In the genomic region with DNA sequence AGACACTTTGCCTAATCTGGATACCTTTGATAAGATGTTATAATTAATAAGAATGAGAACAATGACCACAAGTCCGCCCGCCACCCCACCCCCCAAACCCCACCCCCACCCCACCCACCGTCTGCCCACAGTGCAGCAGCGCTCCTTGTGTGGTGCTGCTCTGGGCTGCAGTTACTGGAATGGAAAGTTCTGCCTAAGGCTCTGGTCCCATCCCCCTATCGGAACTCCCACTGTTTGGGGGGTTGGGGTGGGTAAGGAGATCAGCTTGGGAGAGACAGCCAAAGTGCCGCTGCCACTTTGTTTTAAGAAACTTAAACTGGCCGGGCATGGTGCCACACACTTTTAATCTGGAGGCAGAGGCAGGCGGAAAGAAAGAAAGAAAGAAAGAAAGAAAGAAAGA, we compare ENCODE assay signal across 34 mouse cellular contexts. TPM values are rescaled to one million over a fixed set of nuclear protein-coding genes. Genes with fewer than 3 reads are reported as not detected.
DNase-seq lines count a peak whose midpoint lies in the region; ATAC-seq lines count a peak whose summit lies in the region.
"Had no signal": no experiment of that assay in that cellular context is flagged by ENCODE, and none has a peak within 500 bp of the region (broad histone marks: within the 10 kb centered on the region; RNA-seq: fewer than 3 reads in every experiment).

No protein-coding gene starts in this region.

- H3K4me2 ChIP-seq in embryonic facial prominence, embryonic 13.5 days, result peak overlapping the region; percentile 36; the same call in 1 of the 2 replicates
- H3K4me2 ChIP-seq in midbrain, embryonic 14.5 days (ENCODE audit: low read length), result no peak overlapping the region
- no peak overlapping the region for H3K4me2 ChIP-seq in midbrain, embryonic 16.5 days (ENCODE audit: low read length)
- no peak overlapping the region for H3K4me2 ChIP-seq in kidney, embryonic 14.5 days (replicated peaks; ENCODE audit: low read depth, low read length)
- H3K4me2 ChIP-seq: heart, embryonic 15.5 days; limb, embryonic 13.5 days; liver, embryonic 11.5 days; neural tube, embryonic 13.5 days had no signal

- no peaks in the 10 kb centered on the region for H3K36me3 ChIP-seq in embryonic facial prominence, embryonic 13.5 days
- H3K36me3 ChIP-seq in embryonic facial prominence, embryonic 10.5 days (replicated peaks), result no peaks in the 10 kb centered on the region
- no peaks in the 10 kb centered on the region for H3K36me3 ChIP-seq in midbrain, embryonic 14.5 days (ENCODE audit: control insufficient read depth, insufficient read depth, low read length)
- H3K36me3 ChIP-seq in midbrain, embryonic 16.5 days (ENCODE audit: control insufficient read depth, insufficient read depth, low read length), result no peaks in the 10 kb centered on the region
- H3K36me3 ChIP-seq in ES-E14 (ENCODE audit: control insufficient read depth, insufficient read depth, low read length, poor library complexity, severe bottlenecking), result peaks cover 31% of the 10 kb centered on the region
- no peaks in the 10 kb centered on the region for H3K36me3 ChIP-seq in kidney, embryonic 14.5 days (ENCODE audit: control insufficient read depth, insufficient read depth, low read length)
- H3K36me3 ChIP-seq: heart, embryonic 10.5 days; heart, embryonic 15.5 days; limb, embryonic 13.5 days; neural tube, embryonic 13.5 days had no signal

- H3K27me3 ChIP-seq in embryonic facial prominence, embryonic 13.5 days, result no peaks in the 10 kb centered on the region
- H3K27me3 ChIP-seq in embryonic facial prominence, embryonic 10.5 days (replicated peaks; ENCODE audit: low read depth, poor library complexity, severe bottlenecking), result no peaks in the 10 kb centered on the region
- H3K27me3 ChIP-seq in midbrain, embryonic 14.5 days (ENCODE audit: control insufficient read depth, insufficient read depth, low read length), result no peaks in the 10 kb centered on the region
- H3K27me3 ChIP-seq in midbrain, embryonic 16.5 days (ENCODE audit: control insufficient read depth, insufficient read depth, low read depth, low read length), result no peaks in the 10 kb centered on the region; the same call in 1 of the 2 replicates
- no peaks in the 10 kb centered on the region for H3K27me3 ChIP-seq in kidney, embryonic 14.5 days (ENCODE audit: control insufficient read depth, insufficient read depth, low read length)
- H3K27me3 ChIP-seq: heart, embryonic 15.5 days; limb, embryonic 13.5 days; neural tube, embryonic 13.5 days had no signal

- H3K27ac ChIP-seq in embryonic facial prominence, embryonic 13.5 days, result no peak overlapping the region
- no peak overlapping the region for H3K27ac ChIP-seq in embryonic facial prominence, embryonic 10.5 days (replicated peaks)
- no peak overlapping the region for H3K27ac ChIP-seq in midbrain, embryonic 14.5 days (replicated peaks; ENCODE audit: low read depth, low read length)
- H3K27ac ChIP-seq in midbrain, embryonic 16.5 days (ENCODE audit: low read length), result no peak overlapping the region
- H3K27ac ChIP-seq in ES-E14 (ENCODE audit: insufficient read depth, low read depth, low read length, poor library complexity, severe bottlenecking), result peak overlapping the region; percentile 100; the same call in 1 of the 2 replicates
- H3K27ac ChIP-seq in kidney, embryonic 14.5 days (ENCODE audit: low read depth, low read length), result no peak overlapping the region
- H3K27ac ChIP-seq: heart, embryonic 10.5 days; heart, embryonic 15.5 days; layer of hippocampus, adult 2 months; limb, embryonic 13.5 days; macrophage; neural tube, embryonic 13.5 days; stomach, postnatal 0 days had no signal

- WGBS in embryonic facial prominence, embryonic 13.5 days, result 15% methylated on average over 8 of the region's 8 CpGs
- 25% methylated on average over 8 of the region's 8 CpGs for WGBS in embryonic facial prominence, embryonic 10.5 days
- WGBS in midbrain, embryonic 14.5 days, result 18% methylated on average over 8 of the region's 8 CpGs
- WGBS in midbrain, embryonic 16.5 days, result 14% methylated on average over 8 of the region's 8 CpGs
- WGBS in kidney, embryonic 14.5 days, result 39% methylated on average over 8 of the region's 8 CpGs

- peaks cover 28% of the 10 kb centered on the region for H3K4me1 ChIP-seq in embryonic facial prominence, embryonic 13.5 days
- peaks cover 37% of the 10 kb centered on the region for H3K4me1 ChIP-seq in embryonic facial prominence, embryonic 10.5 days
- H3K4me1 ChIP-seq in midbrain, embryonic 14.5 days (ENCODE audit: control insufficient read depth, insufficient read depth, low read length), result no peaks in the 10 kb centered on the region
- H3K4me1 ChIP-seq in midbrain, embryonic 16.5 days (ENCODE audit: control insufficient read depth, insufficient read depth, low read length), result peaks cover 3% of the 10 kb centered on the region; the same call in 1 of the 2 replicates
- H3K4me1 ChIP-seq in ES-E14 (ENCODE audit: control insufficient read depth in 2 of 2, insufficient read depth in 2 of 2, low read length in 2 of 2, poor library complexity in 1 of 2), result peaks cover 7 to 9% of the 10 kb centered on the region in 2 experiments; a peak in 3 of 4 replicates
- no peaks in the 10 kb centered on the region for H3K4me1 ChIP-seq in kidney, embryonic 14.5 days (ENCODE audit: control insufficient read depth, insufficient read depth, low read length)

- H3K9me3 ChIP-seq in embryonic facial prominence, embryonic 13.5 days, result no peaks in the 10 kb centered on the region
- no peaks in the 10 kb centered on the region for H3K9me3 ChIP-seq in embryonic facial prominence, embryonic 10.5 days
- no peaks in the 10 kb centered on the region for H3K9me3 ChIP-seq in midbrain, embryonic 14.5 days (ENCODE audit: control insufficient read depth, low read length)
- H3K9me3 ChIP-seq in midbrain, embryonic 16.5 days (replicated peaks; ENCODE audit: control insufficient read depth, low read length, poor library complexity, severe bottlenecking), result no peaks in the 10 kb centered on the region
- no peaks in the 10 kb centered on the region for H3K9me3 ChIP-seq in ES-E14 (ENCODE audit: control insufficient read depth, insufficient read depth, low read depth, low read length)
- no peaks in the 10 kb centered on the region for H3K9me3 ChIP-seq in kidney, embryonic 14.5 days (ENCODE audit: control insufficient read depth, low read length)
- H3K9me3 ChIP-seq: heart, embryonic 10.5 days; heart, embryonic 15.5 days; limb, embryonic 13.5 days; neural tube, embryonic 13.5 days had no signal

- ATAC-seq in embryonic facial prominence, embryonic 13.5 days (ENCODE audit: insufficient number of reproducible peaks, insufficient read depth, low FRiP score, low TSS enrichment, low read depth), result no peak
- ATAC-seq in midbrain, embryonic 14.5 days (ENCODE audit: low FRiP score, low TSS enrichment), result no peak
- ATAC-seq in midbrain, embryonic 16.5 days, result no peak
- ATAC-seq in kidney, embryonic 14.5 days (ENCODE audit: low FRiP score, low TSS enrichment), result no peak
- ATAC-seq: forebrain, postnatal 0 days; hindbrain, embryonic 16.5 days had no signal

- in situ Hi-C loops in ES-E14 (cut with MboI; ENCODE audit: low sequenced_read_pairs in 2 of 2, unreplicated experiment in 2 of 2), result no loop called here

- no peak overlapping the region for H3K4me3 ChIP-seq in embryonic facial prominence, embryonic 13.5 days
- H3K4me3 ChIP-seq in embryonic facial prominence, embryonic 10.5 days, result no peak overlapping the region
- H3K4me3 ChIP-seq in midbrain, embryonic 14.5 days (replicated peaks; ENCODE audit: low read depth, low read length), result no peak overlapping the region
- no peak overlapping the region for H3K4me3 ChIP-seq in midbrain, embryonic 16.5 days (ENCODE audit: low read depth, low read length)
- H3K4me3 ChIP-seq in ES-E14 (ENCODE audit: insufficient read depth in 1 of 2, low read depth in 1 of 2, low read length in 2 of 2, poor library complexity in 1 of 2, severe bottlenecking in 1 of 2), result peak overlapping the region; percentile 81 to 92
- H3K4me3 ChIP-seq in kidney, embryonic 14.5 days (ENCODE audit: low read length), result no peak overlapping the region
- H3K4me3 ChIP-seq: heart, embryonic 10.5 days; heart, embryonic 15.5 days; layer of hippocampus, adult 2 months; limb, embryonic 13.5 days; myocyte; neural tube, embryonic 13.5 days had no signal

- no peak for DNase-seq in embryonic facial prominence, embryonic 10.5 days (ENCODE audit: low spot score)
- DNase-seq in midbrain, embryonic 14.5 days, result peak; percentile 13
- no peak for DNase-seq in ES-E14 (ENCODE audit: low read depth, low spot score)
- no peak for DNase-seq in left cerebral cortex, adult 18-20 months (ENCODE audit: low spot score in 2 of 2)
- DNase-seq: cerebellum, adult 11 months; cerebellum, adult 9-11 months; thymus, adult 18-20 months had no signal

- no peak overlapping the region for H3K9ac ChIP-seq in embryonic facial prominence, embryonic 13.5 days
- no peak overlapping the region for H3K9ac ChIP-seq in midbrain, embryonic 14.5 days (replicated peaks; ENCODE audit: low read length)
- no peak overlapping the region for H3K9ac ChIP-seq in midbrain, embryonic 16.5 days (ENCODE audit: low read depth, low read length)
- H3K9ac ChIP-seq in ES-E14 (ENCODE audit: insufficient read depth, low read depth, low read length, poor library complexity, severe bottlenecking), result peak overlapping the region; percentile 67; the same call in 1 of the 2 replicates
- no peak overlapping the region for H3K9ac ChIP-seq in kidney, embryonic 14.5 days (ENCODE audit: low read depth, low read length)
- H3K9ac ChIP-seq: forebrain, postnatal 0 days; heart, embryonic 15.5 days; limb, embryonic 13.5 days; neural tube, embryonic 13.5 days had no signal

RNA-seq across cellular contexts. Expression of gene Zscan10, which starts 2.4 kb away (rescaled TPM):
- polyA plus RNA-seq in embryonic facial prominence, embryonic 13.5 days (2015; fragmentation: Nextera tagmentation; extraction: Ambion mirVana), result 0.27 and 0.37 TPM in 2 replicates
- polyA plus RNA-seq in embryonic facial prominence, embryonic 10.5 days (2016; fragmentation: Nextera tagmentation; extraction: Ambion mirVana), result 0.71 and 1.0 TPM in 2 replicates
- not detected in 2 replicates for polyA plus RNA-seq in midbrain, embryonic 14.5 days (2014; fragmentation: Nextera tagmentation; extraction: Ambion mirVana)
- not detected in 2 replicates for polyA plus RNA-seq in midbrain, embryonic 16.5 days (2015; fragmentation: Nextera tagmentation; extraction: Ambion mirVana)
- 62.5 and 93.1 TPM in 2 replicates for total RNA-seq in ES-E14 (2012; rRNA removed)
- total RNA-seq in left cerebral cortex, adult 18-20 months (2021), result not detected
- polyA plus RNA-seq in kidney, embryonic 14.5 days (2014; fragmentation: Nextera tagmentation; extraction: Ambion mirVana), result 0.29 and 0.45 TPM in 2 replicates
- total RNA-seq: adrenal gland, postnatal 10 days; common myeloid progenitor, adult 5-6 weeks; forebrain, postnatal 0 days; gastrocnemius, adult 8-10 months; granulocyte monocyte progenitor cell, adult 5-6 weeks; heart, postnatal 25 days; layer of hippocampus, adult 2 months; left cerebral cortex, adult 8-10 months; left cerebral cortex, postnatal 36 days; megakaryocyte-erythroid progenitor cell, adult 5-6 weeks; midbrain, postnatal 0 days had no signal
- polyA plus RNA-seq: heart, embryonic 15.5 days; kidney, embryonic 16.5 days; liver, embryonic 16.5 days; macrophage; midbrain, postnatal 0 days; neural tube, embryonic 13.5 days; spleen, adult 2 months had no signal

RNA-seq across cellular contexts. Expression of gene Zfp13, which starts 3.8 kb away (rescaled TPM):
- polyA plus RNA-seq in embryonic facial prominence, embryonic 13.5 days (2015; fragmentation: Nextera tagmentation; extraction: Ambion mirVana), result 18.2 and 21.9 TPM in 2 replicates
- polyA plus RNA-seq in embryonic facial prominence, embryonic 10.5 days (2016; fragmentation: Nextera tagmentation; extraction: Ambion mirVana), result 22.4 and 24.4 TPM in 2 replicates
- 24.8 and 31.4 TPM in 2 replicates for polyA plus RNA-seq in midbrain, embryonic 14.5 days (2014; fragmentation: Nextera tagmentation; extraction: Ambion mirVana)
- polyA plus RNA-seq in midbrain, embryonic 16.5 days (2015; fragmentation: Nextera tagmentation; extraction: Ambion mirVana), result 28.4 and 29.4 TPM in 2 replicates
- 19.9 and 26.9 TPM in 2 replicates for total RNA-seq in ES-E14 (2012; rRNA removed)
- 10 to 100 TPM; 27.5 to 29.7 TPM for total RNA-seq in left cerebral cortex, adult 18-20 months (2021)
- 15.3 and 19.1 TPM in 2 replicates for polyA plus RNA-seq in kidney, embryonic 14.5 days (2014; fragmentation: Nextera tagmentation; extraction: Ambion mirVana)
- total RNA-seq: megakaryocyte-erythroid progenitor cell, adult 5-6 weeks had no signal

RNA-seq across cellular contexts. Expression of gene Zfp213, which starts 39.0 kb away (rescaled TPM):
- 20.0 and 22.5 TPM in 2 replicates for polyA plus RNA-seq in embryonic facial prominence, embryonic 13.5 days (2015; fragmentation: Nextera tagmentation; extraction: Ambion mirVana)
- 27.2 and 31.0 TPM in 2 replicates for polyA plus RNA-seq in embryonic facial prominence, embryonic 10.5 days (2016; fragmentation: Nextera tagmentation; extraction: Ambion mirVana)
- polyA plus RNA-seq in midbrain, embryonic 14.5 days (2014; fragmentation: Nextera tagmentation; extraction: Ambion mirVana), result 16.8 and 19.1 TPM in 2 replicates
- 16.0 and 17.9 TPM in 2 replicates for polyA plus RNA-seq in midbrain, embryonic 16.5 days (2015; fragmentation: Nextera tagmentation; extraction: Ambion mirVana)
- 8.4 and 8.8 TPM in 2 replicates for total RNA-seq in ES-E14 (2012; rRNA removed)
- total RNA-seq in left cerebral cortex, adult 18-20 months (2021), result 1 to 10 TPM; 6.8 to 7.1 TPM
- polyA plus RNA-seq in kidney, embryonic 14.5 days (2014; fragmentation: Nextera tagmentation; extraction: Ambion mirVana), result 19.5 and 24.9 TPM in 2 replicates

RNA-seq across cellular contexts. Expression of gene Mmp25, which starts 42.0 kb away (rescaled TPM):
- polyA plus RNA-seq in embryonic facial prominence, embryonic 13.5 days (2015; fragmentation: Nextera tagmentation; extraction: Ambion mirVana), result 0.55 and 0.77 TPM in 2 replicates
- 0.68 and 0.69 TPM in 2 replicates for polyA plus RNA-seq in embryonic facial prominence, embryonic 10.5 days (2016; fragmentation: Nextera tagmentation; extraction: Ambion mirVana)
- 0.38 and 1.1 TPM in 2 replicates for polyA plus RNA-seq in midbrain, embryonic 14.5 days (2014; fragmentation: Nextera tagmentation; extraction: Ambion mirVana)
- 0.94 and 1.6 TPM in 2 replicates for polyA plus RNA-seq in midbrain, embryonic 16.5 days (2015; fragmentation: Nextera tagmentation; extraction: Ambion mirVana)
- 4.7 and 4.9 TPM in 2 replicates for total RNA-seq in ES-E14 (2012; rRNA removed)
- total RNA-seq in left cerebral cortex, adult 18-20 months (2021), result under 1 TPM; 0.14 TPM
- 0.46 and 1.3 TPM in 2 replicates for polyA plus RNA-seq in kidney, embryonic 14.5 days (2014; fragmentation: Nextera tagmentation; extraction: Ambion mirVana)
- total RNA-seq: common myeloid progenitor, adult 5-6 weeks; gastrocnemius, adult 8-10 months; megakaryocyte-erythroid progenitor cell, adult 5-6 weeks had no signal
- polyA plus RNA-seq: liver, embryonic 11.5 days; myocyte had no signal

RNA-seq across cellular contexts. Expression of gene Bicdl2, which starts 57.2 kb away (rescaled TPM):
- polyA plus RNA-seq in embryonic facial prominence, embryonic 13.5 days (2015; fragmentation: Nextera tagmentation; extraction: Ambion mirVana), result 3.8 TPM in 2 replicates
- polyA plus RNA-seq in embryonic facial prominence, embryonic 10.5 days (2016; fragmentation: Nextera tagmentation; extraction: Ambion mirVana), result 0.85 and 1.2 TPM in 2 replicates
- polyA plus RNA-seq in midbrain, embryonic 14.5 days (2014; fragmentation: Nextera tagmentation; extraction: Ambion mirVana), result 0.26 TPM in 1 of 2 replicates, not detected in the other
- polyA plus RNA-seq in midbrain, embryonic 16.5 days (2015; fragmentation: Nextera tagmentation; extraction: Ambion mirVana), result 0.15 TPM in 1 of 2 replicates, not detected in the other
- 1.1 and 2.9 TPM in 2 replicates for total RNA-seq in ES-E14 (2012; rRNA removed)
- total RNA-seq in left cerebral cortex, adult 18-20 months (2021), result not detected
- 0.76 and 1.2 TPM in 2 replicates for polyA plus RNA-seq in kidney, embryonic 14.5 days (2014; fragmentation: Nextera tagmentation; extraction: Ambion mirVana)
- total RNA-seq: adrenal gland, postnatal 10 days; common myeloid progenitor, adult 5-6 weeks; gastrocnemius, adult 8-10 months; granulocyte monocyte progenitor cell, adult 5-6 weeks; heart, postnatal 25 days; layer of hippocampus, adult 2 months; layer of hippocampus, postnatal 14 days; left cerebral cortex, adult 8-10 months; left cerebral cortex, postnatal 36 days; megakaryocyte-erythroid progenitor cell, adult 5-6 weeks; midbrain, postnatal 0 days had no signal
- polyA plus RNA-seq: macrophage; neural tube, embryonic 13.5 days had no signal

Comparison
In these comparisons a context has a peak if more than half of its experiments do, and no peak if none do; other contexts are left out.
1. H3K4me3 ChIP-seq: peak in ES-E14 (2 of 2); none in embryonic facial prominence, embryonic 13.5 days (single experiment), embryonic facial prominence, embryonic 10.5 days (single experiment), midbrain, embryonic 14.5 days (single experiment), midbrain, embryonic 16.5 days (single experiment) and kidney, embryonic 14.5 days (single experiment).